Mouse (Mus musculus): Measurements from ENCODE around the gene Gdf7.

DNA sequence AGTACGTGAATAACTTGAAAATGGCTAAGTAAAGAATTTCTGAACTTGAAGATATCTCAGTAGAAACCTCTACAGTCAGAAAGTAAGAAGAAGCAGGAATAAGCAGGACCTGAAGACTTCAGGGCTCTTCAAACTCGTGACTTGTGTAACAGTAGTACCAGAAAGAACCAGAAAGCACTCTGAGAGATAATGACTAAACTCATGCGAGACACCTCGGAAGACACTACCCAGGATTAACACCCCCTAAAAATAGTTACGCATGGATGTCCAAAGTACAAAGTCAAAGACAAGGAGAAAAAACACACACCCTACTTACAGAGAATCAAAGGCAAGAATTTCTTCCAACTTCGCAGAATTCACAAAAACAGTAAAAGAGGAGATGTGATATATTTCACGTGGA, 35.4 kb downstream of the Gdf7 start:
- TF ChIP-seq CTCF (conservative IDR thresholded peaks at IDR 0.05; ENCODE audit: low read length) (no peak), POU5F1 (IDR thresholded peaks at IDR 0.05; ENCODE audit: borderline replicate concordance, low read length) (no peak)

Measured in E14TG2a.4 (cell line).